Mouse (Mus musculus) embryonic facial prominence, embryonic 13.5 days (tissue): ENCODE measurements at regions not wholly inside any gene's neighbourhood (a gene's known extent, or its start where the extent isn't known, plus 50 kb on each side); places are given as distances from the start of the nearest gene placed in this dataset.
"Not testable (repeated sequence)": the region's sequence is repeated elsewhere in the genome, so short reads cannot be mapped to it uniquely, and the experiment has no call there.

Experiments
- ATAC-seq: fragments of 200-750 bp; cut with Nextera tagmentation; 2 replicates; pipeline ENCODE4 v1.8.0; 2017; ENCODE audit warnings: low read depth; ENCODE audit not compliant: insufficient number of reproducible peaks, insufficient read depth, low FRiP score, low TSS enrichment
- H3K27ac ChIP-seq: fragments of 300-500 bp; sonication (generic); 2 replicates; pipeline ENCODE4 v1.5.1; 2015; ENCODE audit warnings: moderate library complexity, mild to moderate bottlenecking, inconsistent platforms
- H3K27me3 ChIP-seq: fragments of 300-500 bp; sonication (generic); 2 replicates; pipeline ENCODE4 v1.6.1; 2015; ENCODE audit warnings: mild to moderate bottlenecking, inconsistent platforms
- H3K36me3 ChIP-seq: fragments of 300-500 bp; sonication (generic); 2 replicates; pipeline ENCODE4 v1.6.1; 2015; ENCODE audit warnings: mild to moderate bottlenecking, inconsistent platforms
- H3K4me1 ChIP-seq: fragments of 300-500 bp; sonication (generic); 2 replicates; pipeline ENCODE4 v1.6.1; 2015; ENCODE audit warnings: inconsistent platforms
- H3K4me2 ChIP-seq: fragments of 300-500 bp; sonication (generic); 2 replicates; pipeline ENCODE4 v1.6.1; 2015; ENCODE audit warnings: moderate library complexity, mild to moderate bottlenecking, inconsistent platforms
- H3K4me3 ChIP-seq: fragments of 300-500 bp; sonication (generic); 2 replicates; pipeline ENCODE4 v1.5.1; 2015; ENCODE audit warnings: mild to moderate bottlenecking, inconsistent platforms
- H3K9ac ChIP-seq: fragments of 300-500 bp; sonication (generic); 2 replicates; pipeline ENCODE4 v1.6.1; 2015; ENCODE audit warnings: mild to moderate bottlenecking, inconsistent platforms
- H3K9me3 ChIP-seq: fragments of 300-500 bp; sonication (generic); 2 replicates; pipeline ENCODE4 v1.6.1; 2016; ENCODE audit warnings: inconsistent platforms
- WGBS: fragments of 180-500 bp; shearing (Covaris S2); methylation state at CpG from one replicate; pipeline ENCODE4 v1.1.7; 2015; ENCODE audit warnings: mixed read lengths; 5-methylcytosine and 5-hydroxymethylcytosine counted together

DNA sequence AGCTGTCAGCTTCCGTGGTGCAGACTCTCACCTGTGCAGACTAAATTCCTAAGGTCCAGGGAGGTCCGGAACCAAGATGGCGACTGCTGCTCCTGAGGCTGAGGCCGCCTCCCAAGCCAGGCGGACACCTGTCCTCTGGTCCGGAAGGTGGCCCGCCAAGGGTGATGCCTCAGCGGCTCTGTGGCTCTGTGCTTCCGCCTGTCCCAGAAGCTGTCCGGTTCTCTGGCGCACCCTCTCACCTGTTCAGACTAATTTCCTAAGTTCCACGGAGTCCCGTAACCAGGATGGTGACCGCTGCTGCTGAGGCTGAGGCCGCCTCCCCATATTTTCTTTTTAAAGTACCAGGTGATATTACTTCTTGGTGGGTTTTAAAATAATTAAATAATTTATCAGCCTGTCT lies 65.4 kb upstream of the B3galnt2 start:
- H3K4me2 ChIP-seq, H3K36me3 ChIP-seq, H3K27ac ChIP-seq, ATAC-seq, H3K4me1 ChIP-seq, H3K9me3 ChIP-seq, H3K27me3 ChIP-seq, H3K9ac ChIP-seq, H3K4me3 ChIP-seq: not testable (repeated sequence)
- 87% methylated on average over 15 of the region's 15 CpGs for WGBS

- peak overlapping the region; percentile 57 for H3K9ac ChIP-seq
- no peaks in the 10 kb centered on the region for H3K36me3 ChIP-seq
- H3K4me1 ChIP-seq: no peaks in the 10 kb centered on the region
- peak; percentile 71 for ATAC-seq
- no peaks in the 10 kb centered on the region for H3K27me3 ChIP-seq
- 23% methylated on average over 17 of the region's 17 CpGs for WGBS
- H3K9me3 ChIP-seq: 0 out of 2 replicates have a peak, but pooled peaks cover 5% of the 10 kb centered on the region
- H3K4me3 ChIP-seq: peak overlapping the region; percentile 47
- peak overlapping the region; percentile 58 for H3K4me2 ChIP-seq
- H3K27ac ChIP-seq: no peak overlapping the region
These were observed 64.8 kb upstream of the B3galnt2 start for GRCm38 (mm10) chr13:13889297-13890120.

- WGBS: 93% methylated on average over 16 of the region's 16 CpGs
These were observed 52.1 kb upstream of the B3galnt2 start for GRCm38 (mm10) chr13:13902186-13902585.

More at GRCm38 (mm10) chr13:13902186-13902585, 52.1 kb upstream of the B3galnt2 start:
- not testable (repeated sequence) for H3K9ac ChIP-seq, H3K4me2 ChIP-seq, H3K27ac ChIP-seq, H3K36me3 ChIP-seq, ATAC-seq, H3K27me3 ChIP-seq, H3K4me1 ChIP-seq, H3K9me3 ChIP-seq, H3K4me3 ChIP-seq
